Mouse (Mus musculus): ENCODE measurements around the gene Susd2.

DNA sequence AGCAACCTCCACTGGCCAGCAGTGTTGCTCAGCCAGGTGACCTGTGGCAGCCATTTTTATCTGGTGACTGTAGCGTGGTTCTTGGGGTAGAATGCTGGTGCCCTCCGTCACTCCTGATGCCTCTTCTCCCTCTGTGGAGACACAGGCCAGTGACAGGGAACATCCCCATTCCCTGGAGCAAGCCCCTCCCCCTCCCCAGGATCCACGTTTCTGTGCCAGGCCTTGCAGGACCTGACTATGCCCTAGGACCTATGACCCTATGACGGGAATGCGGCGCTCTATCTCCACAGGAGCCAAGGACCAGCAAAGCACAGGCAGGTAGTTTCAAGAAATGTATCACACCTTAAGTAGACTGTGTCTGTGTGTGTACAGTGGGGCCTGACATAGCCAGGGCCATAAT is 4.3 kb upstream of the Susd2 start:
- no peak for TF ChIP-seq CTCF (IDR thresholded peaks at IDR 0.05; ENCODE audit: borderline replicate concordance, insufficient read depth, low read depth, low read length)
- TF ChIP-seq POLR2A (IDR thresholded peaks at IDR 0.05; ENCODE audit: borderline replicate concordance, insufficient read depth, low read length): no peak
